Mouse (Mus musculus) CD4-positive, CD25-positive, alpha-beta regulatory T cell, adult 2 months (primary cell): ENCODE data around the gene Ccl5.

Experiments used
- DNase-seq: peaks from one replicate; pipeline ENCODE4 v3.0.0-alpha.2; 2012; ENCODE audit warnings: low read depth, low spot score

The Ccl5 gene

DNA sequence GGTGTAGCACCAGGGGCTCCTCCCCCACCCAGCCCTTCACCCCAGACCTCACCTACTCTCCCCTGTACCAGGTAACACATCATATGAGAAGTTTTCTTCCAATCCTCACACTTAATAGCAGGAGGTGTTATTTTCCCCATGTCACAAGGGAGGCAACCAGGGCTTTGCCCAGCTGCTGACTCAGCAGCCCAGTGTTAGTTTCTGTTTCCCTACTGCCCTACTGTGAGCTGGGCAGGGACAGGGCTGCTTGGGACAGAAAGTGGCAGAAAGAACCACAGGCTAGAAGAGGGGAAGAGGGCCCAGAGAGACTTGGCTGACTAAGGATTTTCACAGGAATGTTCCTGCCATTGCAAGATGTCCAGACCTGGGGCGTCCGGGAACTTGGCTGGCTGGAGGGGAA is 10.6 kb upstream of the Ccl5 start:
- DNase-seq, result peak; percentile 10

DNA sequence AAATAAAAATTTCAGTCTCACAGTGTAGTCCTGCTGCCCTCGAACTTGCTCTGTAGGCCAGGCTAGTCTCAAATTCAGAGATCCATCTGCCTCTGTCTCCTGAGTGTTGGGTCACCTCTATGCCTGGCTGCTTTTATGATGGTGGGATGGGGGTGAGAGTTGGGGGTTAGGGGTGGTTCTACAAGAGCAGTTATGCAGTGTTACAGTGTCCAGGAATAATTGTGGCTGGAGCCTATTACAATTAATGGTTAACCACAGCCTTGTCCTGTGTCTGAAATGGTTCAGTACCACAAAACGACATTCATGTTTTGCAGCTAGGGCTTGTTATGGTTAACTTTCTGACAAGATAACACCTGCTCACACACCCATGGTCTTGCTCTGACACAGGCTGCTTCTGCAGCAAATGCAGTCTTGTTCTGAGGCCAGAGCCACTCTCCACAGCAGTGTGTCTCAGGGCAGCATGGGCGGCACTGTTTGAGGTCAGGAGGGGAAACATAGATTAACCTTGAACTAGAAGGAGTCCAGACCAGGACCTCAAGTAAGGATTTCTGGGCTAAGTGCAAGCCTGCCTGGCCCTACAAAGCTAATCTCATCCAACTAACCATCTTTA is 8.5 kb upstream of the Ccl5 start:
- no peak for DNase-seq

GRCm38 (mm10) chr11:83536831-83537230 is 6.5 kb upstream of the Ccl5 start:
- no peak for DNase-seq

- DNase-seq, result peak; percentile 26
Measured at GRCm38 (mm10) chr11:83534609-83535423, 4.5 kb upstream of the Ccl5 start.

GRCm38 (mm10) chr11:83534143-83534542 is 3.8 kb upstream of the Ccl5 start:
- DNase-seq, result peak; percentile 24

- DNase-seq, result no peak
Measured at GRCm38 (mm10) chr11:83533192-83533591, 2.9 kb upstream of the Ccl5 start.

DNA sequence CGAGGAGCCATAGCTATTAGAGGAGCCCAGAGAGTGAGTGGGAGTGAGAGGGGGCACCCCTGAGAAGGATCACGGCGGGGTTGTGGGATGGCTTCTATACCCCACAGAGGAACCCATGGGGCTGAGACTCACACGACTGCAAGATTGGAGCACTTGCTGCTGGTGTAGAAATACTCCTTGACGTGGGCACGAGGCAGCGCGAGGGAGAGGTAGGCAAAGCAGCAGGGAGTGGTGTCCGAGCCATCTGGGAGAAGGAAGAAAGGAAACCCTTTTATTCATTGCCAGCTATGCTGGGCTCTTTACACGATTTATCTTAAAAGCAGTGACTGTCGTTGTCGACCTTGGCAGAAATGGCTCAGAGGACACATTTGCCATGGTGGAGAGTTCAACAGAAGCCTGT is 1.3 kb downstream of the Ccl5 start:
- no peak for DNase-seq

DNA sequence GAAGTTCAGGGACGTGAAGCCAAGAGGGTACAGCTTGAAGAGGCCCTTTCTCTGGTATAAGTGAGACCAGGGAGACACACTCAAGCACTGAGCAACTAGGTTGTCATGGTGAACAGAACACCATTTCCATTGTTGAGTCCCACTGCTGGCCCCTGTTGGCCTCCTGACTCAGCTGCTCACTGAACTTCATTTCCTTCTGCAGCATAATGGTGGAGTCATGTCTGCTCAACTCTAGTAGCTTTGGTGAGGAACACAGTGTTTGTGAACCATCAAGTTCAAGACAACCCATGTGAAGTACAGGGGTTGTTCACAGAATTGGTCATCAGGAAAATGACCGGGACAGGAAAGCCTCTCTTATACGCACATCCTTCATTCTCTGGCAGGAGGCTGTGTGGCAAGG is 8.2 kb downstream of the Ccl5 start, which contains the start of gene Heatr9:
Heatr9 (minus strand) TSS at position 101 of the 400 bp plus-strand sequence.
- DNase-seq, result no peak

DNA sequence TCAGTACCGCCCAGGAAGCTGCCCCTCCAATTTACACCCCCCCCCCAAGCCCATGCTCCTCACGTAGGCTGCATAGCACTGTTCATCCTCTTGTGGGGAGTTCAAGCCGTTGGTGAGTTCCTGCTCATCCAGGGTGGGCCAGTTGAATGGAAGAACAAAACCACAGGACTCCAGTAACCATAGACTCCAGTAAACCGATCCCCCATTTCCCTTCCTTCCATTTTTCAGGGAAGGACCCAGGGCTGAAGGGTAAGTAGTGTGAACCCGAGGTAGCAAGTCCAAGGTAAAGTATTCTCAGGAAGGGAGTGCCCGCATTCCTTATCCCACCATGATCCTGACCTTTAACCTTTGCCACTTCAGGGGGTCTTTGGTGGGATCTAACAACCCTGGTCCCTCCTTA is 11.9 kb downstream of the Ccl5 start:
- no peak for DNase-seq

- no peak for DNase-seq
Measured at GRCm38 (mm10) chr11:83517153-83517552, 13.2 kb downstream of the Ccl5 start.

- DNase-seq, result no peak
Measured at GRCm38 (mm10) chr11:83509521-83509920, 20.8 kb downstream of the Ccl5 start.

DNA sequence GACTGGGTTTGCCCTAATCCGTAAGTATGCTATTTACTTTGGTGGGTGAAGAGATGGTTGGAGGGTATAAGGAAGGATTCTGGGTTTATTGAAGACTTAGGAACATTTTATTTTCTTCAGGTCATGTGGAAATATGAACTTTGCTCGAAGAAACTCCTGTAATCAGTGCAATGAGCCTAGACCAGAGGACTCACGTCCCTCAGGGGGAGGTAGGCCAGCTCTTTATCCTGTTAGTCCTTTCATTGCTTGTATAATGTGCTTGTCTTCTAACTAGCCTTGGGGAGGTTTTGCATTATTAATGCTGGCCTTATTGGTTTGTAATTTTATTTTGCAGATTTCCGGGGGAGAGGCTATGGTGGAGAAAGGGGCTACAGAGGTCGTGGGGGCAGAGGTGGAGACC is 26.0 kb downstream of the Ccl5 start:
- DNase-seq, result no peak

- no peak for DNase-seq
Measured at GRCm38 (mm10) chr11:83495571-83495970, 34.7 kb downstream of the Ccl5 start.

- peak; percentile 25 for DNase-seq
Measured at GRCm38 (mm10) chr11:83491488-83491887, 38.8 kb downstream of the Ccl5 start.
